Mouse (Mus musculus): ENCODE data around the gene Mrpl35.

Mrpl35 gene

DNA sequence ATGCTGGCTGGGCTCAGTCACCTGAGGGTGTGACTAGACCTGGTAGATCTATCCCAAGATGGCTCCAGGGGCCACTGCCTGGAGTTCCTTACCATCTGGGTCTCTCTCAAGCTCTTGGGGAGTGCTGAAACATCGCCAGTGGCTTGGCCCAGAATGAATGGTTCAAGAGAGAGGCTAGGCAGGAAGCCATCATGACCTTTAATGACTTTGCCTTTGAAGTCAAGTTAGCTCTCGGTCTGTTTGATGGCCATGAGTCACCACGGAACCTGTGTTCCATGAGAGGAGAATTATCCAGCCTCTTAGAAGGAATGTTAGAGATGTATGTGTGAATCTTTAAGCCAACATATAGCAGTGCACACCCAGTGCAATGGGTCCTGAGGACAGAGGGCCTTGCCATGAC, 27.4 kb downstream of the Mrpl35 start:
- no peak for DNase-seq (ENCODE audit: low spot score)

DNA sequence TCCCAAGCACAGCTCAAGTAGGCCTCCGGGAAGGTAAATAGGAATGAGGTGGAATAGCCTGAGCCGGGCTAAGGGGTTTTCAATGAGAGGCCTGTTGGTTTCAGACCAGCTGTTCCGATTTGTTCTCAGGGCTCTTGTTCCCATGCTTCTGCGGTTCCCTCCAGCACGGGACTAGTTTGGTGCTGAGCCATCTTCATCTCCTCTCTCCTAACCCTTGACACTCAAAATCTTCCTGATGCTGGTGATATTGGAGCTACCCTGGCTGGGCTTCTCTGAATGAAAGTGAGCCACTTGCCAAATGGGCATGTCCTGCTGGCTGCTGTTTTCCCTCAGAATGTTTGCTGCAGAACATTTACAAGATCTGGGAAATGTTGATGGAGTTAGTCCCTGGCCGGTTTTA, 35.0 kb downstream of the Mrpl35 start:
- DNase-seq (ENCODE audit: low spot score) = no peak

DNA sequence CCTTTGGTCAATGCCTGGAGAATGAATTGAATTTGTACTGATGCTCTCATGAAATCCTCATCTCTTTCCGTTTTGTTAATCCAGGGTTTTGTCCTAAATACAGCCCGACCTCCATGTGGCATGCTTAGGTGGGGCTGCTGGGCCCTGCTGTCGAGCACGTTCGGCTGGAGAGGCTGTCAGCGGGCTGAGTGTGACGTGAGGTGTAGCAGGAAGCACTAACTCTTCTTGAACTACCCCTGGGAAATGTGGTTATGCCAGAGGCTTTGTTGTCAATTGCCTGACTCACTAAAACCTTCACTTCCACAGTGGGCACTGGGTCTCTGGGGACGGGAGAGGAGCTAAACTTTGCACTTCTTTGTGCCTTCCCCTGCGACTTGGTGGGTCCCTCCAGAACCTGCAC, 38.4 kb downstream of the Mrpl35 start:
- no peak for DNase-seq (ENCODE audit: low spot score)

DNA sequence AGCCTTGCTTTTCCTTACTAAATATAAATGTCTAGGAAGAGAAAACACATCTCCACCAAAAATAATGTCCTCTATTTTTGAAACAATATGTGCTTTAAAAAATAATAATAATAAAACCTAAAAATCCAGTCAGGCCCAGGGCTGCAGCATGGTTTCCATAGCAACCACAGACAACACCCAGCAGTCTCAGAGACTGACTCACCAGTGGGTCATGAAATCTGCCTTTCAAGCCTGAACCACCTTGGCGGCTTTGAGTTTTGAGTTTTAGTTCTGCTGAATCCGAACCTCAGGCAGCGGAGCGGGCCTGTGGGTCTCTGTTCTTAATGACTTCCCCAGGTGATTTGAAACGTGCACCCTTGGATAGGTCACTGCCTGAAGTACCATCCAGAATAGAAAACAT, 43.6 kb downstream of the Mrpl35 start:
- DNase-seq (ENCODE audit: low spot score) = peak; percentile 13

DNA sequence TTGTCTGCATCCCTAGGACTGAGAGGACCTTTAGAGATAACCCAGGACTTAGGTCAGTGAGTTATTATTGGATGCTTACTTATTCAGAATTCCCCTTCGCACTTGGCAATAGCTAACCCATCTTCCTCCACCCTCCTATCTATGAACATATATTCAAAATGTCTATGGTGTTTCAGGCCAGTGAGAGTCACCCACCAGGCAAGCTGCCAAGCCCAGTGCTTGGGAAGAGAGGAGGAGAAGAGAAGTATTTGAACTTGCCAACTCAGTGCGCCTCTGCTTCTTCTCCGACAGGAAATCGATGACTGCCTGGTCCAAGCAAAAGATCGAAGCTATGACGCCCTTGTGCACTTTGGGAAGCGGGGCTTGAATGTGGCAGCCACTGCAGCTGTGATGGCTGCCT, 46.3 kb downstream of the Mrpl35 start:
- DNase-seq (ENCODE audit: low spot score) = no peak

DNA sequence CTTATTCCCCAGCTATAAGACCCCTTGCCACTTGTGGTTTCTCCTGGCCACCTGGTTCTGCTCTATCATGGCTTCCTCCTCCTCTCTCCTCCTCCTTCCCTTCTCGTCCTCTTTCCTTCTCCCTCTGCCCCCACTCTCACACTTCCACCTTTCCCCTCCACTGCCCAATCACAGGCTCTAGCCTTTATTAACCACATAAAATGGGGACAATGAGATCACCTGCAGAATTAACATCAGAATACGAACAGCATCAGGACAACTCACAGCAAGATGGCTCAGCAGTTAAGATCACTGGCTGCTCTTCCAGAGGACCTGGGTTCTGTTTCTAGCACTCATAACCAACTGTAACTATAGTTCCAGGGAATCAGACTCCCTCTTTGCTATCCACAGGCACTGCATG, 46.9 kb downstream of the Mrpl35 start:
- DNase-seq (ENCODE audit: low spot score) = no peak

DNA sequence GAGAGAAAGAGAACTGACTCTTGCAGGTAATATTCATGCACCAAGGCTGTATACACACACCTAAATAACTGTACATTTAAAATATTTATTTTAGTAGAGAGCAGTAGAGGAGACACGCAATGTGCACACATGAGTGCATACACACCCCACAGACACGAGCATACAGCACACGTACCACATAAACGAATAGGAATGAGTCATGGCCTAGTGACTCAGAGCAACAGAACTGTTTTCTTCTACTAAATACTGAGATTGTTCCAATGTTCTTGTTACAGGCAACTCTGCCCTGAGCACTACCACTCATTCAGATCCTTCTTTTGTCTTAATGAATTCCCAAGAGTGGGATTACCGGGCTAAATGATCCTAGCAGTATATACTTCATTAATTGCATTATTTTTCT, 48.8 kb downstream of the Mrpl35 start:
- DNase-seq (ENCODE audit: low spot score) = no peak

DNA sequence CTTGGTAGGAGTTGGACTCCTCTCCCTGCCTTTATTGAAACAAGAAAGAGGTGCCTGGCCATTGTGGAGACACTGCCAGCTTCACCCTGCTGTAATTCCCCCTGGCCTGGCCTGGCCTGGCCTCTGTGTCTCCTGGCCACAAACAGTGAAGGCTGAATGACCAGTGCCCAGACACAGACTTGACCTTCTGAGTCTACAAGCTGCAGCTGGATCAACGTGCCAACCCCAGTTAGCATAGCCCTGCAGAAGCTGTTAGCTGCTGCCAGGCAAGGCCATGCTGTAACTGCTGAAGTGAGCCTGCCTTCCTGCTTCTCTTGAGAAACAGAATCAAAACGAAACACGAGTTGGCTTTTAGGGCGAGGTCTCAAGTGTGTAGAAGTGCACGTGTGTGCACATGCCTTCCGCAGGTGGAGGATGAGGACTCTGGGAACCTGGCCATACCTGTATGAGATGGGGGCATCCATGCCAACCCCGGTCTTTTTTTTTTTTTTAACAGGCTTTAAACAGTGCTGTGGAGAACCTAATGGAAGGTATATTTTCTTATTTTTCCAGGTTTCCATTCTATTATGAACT, 54.0 kb downstream of the Mrpl35 start:
- DNase-seq (ENCODE audit: low spot score) = peak; percentile 22

DNA sequence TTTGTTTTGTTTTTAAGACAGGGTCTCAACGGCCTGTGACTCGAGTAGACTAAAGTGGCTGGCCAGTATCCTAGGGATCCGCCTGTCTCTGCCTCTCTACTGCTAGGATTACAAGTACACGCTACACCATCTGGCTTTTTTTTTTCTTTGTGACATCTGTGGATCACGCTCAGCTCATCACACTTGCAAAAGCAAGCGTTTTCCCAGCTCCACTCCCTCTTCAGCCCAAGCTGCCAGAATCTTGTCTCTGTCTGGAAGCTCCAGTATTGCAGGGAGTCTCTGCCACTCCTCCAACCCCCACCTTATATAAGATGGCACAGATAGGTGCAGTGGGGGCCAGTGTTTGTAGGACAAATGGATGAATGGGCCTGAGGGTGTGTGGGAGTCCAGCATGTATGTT, 54.6 kb downstream of the Mrpl35 start:
- DNase-seq (ENCODE audit: low spot score) = peak; percentile 12

DNA sequence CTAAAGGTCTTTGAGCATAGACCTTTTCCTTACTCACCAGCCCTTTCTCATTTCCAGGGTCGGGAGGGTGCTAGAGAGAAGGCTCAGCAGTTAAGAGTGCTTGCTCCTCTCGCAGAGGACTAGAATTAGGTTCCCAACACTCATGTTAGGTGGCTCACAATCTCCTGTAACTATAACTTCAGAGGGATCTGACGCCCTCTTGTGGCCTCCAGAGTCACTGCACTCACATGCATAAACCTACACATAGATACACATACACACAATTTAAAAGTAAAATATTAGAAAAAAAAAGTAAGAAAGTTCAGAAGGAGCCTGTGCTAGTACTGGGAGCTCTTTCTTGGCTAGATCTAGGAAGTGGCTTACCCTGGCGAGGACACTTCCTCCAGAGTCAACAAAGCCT, 55.5 kb downstream of the Mrpl35 start:
- DNase-seq (ENCODE audit: low spot score) = no peak

DNA sequence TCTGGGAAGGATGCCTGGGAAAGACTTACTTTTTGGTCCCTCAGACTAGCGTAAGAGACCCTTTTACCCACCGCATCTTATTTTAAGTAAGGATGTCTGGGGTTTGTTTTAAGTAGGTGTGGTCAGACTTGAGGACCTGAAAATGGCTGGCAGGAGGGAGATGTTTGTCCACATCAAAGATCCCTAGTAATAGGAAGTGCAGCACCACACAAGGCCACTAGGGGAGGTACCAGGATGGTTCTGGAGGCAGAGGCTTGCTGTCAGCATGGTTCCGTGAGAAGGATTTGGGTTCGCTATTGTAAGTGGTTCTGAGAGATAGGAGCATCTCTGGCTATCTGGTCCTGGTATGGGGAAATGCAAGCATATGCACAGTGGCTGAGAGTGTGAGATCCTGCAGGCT, 55.9 kb downstream of the Mrpl35 start:
- DNase-seq (ENCODE audit: low spot score) = no peak

DNA sequence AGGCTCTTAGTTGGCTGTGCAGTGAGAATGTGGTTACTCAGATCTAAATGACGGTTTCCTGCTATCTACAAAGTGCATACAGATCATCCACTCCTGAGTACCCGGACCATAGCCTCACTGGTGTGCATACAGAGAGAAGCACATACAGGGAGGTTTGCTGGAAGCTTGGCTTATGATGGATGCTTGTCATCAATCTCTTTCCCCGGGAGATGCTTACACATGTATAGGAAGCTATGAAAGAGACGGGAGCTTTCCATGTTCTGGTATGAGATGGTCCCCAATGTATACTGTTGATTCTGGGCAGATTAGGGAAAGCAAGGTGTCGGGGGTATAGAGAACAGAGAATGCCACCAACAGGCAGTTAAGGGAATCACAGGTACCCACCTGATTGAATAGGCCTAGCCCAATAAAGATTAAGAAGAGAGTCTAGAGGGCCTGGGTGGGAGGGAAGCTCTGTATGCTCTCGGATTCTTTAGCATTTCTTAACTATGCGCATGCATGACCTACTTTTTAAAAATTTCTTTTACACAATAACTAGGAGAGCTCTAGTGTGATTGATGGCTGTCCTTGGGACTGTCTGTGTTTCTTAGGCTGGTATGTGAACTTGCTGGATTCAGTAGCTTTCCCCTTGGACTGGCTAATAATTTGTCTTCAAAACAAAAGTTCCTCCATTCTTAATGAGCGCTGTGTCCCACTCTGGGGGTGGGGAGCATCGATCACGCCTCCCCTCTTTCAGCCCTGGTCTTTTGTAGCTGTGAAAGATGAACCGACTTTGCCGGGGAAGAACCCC, 56.7 kb downstream of the Mrpl35 start:
- DNase-seq (ENCODE audit: low spot score) = no peak

DNA sequence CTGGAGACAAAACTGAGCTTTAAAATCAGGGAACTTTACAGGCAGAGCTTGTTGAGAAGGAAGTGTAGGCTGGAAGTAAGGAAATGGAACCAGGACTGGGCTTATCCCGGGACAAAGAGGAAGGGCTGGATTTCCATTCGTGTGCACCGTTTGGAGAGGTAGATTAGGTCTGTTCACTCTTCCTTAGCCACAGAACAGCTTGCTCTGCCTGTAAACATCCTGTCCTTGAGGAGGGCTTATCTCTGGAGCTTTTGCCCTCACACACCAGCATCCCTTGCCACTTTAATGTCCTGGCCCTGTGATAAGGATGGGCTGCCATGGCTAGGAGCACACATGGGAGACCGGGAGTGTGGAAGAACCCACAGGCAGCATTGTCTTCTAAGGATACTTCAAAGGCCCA, 59.0 kb downstream of the Mrpl35 start:
- DNase-seq (ENCODE audit: low spot score) = no peak

Data from MN1 (cell line).